Mouse (Mus musculus): ENCODE measurements around the gene Ttc7b.

Gene Ttc7b

DNA sequence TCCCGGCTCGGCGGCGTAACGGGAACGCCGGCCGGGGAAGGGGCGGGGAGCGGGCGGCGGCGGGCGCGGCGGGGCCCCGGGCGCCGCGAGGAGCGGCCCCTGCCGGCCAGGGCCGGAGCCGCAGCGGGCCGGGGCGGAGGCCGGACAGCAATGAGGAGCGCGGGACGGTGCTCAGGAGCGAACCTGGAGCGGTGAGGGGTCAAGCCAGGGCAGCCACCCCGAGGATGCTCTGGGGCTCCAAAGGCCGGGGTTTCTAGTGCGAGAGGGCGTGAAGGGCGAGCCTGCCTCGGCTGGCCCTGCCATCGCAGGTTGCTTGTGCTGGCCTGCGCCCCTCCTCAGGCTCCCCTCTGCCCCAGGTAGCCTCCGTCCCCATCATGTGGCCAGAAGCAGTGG lies at the start of gene Ttc7b:
TSS of gene Ttc7b (minus strand) at position 33 of the 393 bp plus-strand sequence.
- DNase-seq = peak; percentile 65

DNA sequence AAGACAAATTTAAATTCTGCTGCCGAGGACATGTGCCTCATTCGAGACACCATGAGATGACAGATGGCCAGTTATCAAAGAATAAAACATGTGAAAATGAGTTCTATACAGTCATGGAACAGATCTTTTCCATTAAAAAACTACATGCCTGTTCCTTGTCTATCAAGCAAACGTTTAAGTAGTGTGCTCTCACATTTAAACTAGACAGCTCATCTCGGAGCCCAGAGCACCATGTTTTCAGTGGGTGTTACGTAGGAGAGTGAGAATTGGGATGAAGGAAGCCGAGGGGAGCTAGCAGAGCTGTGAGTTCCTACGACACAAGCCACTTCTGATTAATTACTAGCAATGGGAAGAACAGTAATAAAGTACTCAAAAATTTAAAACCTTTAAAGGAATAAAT lies 48.2 kb upstream of the Ttc7b start:
- peak; percentile 86 for DNase-seq

DNA sequence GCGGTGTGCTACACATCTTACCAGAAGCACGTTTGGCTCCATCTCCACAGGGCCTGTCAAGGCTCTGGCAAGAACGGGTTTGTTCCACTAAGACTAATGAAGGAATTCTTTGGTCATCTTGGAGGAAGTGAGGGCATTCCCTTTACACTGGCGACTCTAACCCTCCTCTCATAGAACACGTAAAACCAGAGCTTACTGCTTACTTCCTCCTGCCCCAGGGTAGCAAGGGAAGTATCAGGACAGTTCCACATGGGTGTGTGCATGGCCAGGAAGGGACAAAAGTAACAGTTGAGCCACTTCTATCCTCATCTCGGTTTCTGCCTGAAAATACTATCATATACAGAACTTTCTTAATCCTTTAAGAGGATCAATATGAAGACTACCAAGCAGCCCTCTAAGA lies 47.5 kb upstream of the Ttc7b start:
- DNase-seq = no peak

DNA sequence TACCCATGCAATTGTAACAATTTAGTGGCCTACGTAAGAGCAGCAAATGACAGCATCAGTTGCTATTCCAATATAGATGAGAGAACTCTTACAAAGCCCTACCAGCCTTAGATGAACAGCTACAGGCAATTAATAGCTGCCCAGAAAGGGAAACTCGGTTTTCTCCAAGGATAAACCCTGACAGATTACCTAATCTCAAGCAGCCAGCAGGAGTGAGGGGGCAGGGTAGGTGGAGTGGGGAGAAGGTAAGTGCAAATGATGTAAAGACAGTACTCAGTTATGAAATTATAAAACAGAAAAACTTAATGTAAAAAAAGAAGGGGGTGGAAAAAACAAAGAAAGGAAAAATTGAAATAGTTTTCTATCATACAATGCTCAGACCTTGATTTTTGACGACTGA lies 47.0 kb upstream of the Ttc7b start:
- peak; percentile 46 for DNase-seq

DNA sequence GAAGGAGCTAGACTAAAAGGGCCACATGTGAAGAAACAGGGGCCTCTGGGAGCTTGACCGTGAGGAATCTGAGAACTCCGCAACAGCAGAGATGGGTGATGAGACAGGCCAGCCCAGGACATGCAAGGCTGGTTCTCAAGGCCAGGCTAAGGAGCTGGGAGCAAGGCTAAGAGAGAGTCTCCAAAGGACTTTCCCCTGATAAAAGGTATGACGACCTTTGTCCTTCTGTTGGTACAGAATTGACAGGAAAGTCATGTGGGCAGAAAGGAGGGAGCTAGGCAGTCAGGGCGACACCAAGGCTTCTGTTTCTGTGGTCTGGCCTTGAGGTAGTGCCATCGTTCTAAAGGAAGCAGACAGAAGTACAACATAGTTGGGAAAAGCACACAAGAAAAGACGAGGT lies 33.0 kb upstream of the Ttc7b start:
- no peak for DNase-seq

DNA sequence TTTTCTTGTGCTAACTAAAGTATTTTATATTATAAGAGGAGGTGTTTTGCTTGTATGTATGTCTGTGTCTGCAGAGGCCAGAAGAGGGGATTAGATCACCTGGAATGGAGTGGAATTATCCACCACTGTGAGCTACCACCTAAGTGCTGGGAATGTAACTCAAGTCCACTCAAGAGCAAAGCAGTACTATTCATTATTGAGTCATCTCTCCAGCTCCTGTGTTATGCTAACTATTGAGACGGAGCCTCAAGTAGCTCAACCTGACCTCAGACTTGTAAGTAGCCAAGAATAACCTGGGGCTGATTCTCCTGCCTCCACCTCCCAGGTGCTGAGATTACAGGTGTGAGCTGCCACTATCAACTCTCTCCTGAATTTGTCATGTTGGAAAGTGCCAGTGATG lies 31.3 kb upstream of the Ttc7b start:
- DNase-seq = no peak

DNA sequence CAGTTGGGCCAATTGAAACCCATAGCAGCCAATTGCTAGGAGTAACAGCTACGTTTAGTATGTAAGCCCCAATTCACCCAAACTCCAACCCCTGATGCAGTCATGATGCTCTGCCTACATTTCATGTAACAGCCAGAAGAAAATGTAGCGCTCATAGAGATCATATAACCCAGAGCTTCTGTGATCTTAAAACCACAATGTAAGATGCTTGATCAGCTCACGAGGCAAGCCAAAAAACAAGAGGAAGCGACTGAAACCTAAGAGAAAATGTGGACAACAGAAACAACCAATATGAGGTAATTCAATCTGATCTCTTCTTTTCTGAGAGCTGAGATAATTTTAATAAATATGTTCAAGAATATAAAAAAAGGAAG lies 23.6 kb upstream of the Ttc7b start:
- no peak for DNase-seq

DNA sequence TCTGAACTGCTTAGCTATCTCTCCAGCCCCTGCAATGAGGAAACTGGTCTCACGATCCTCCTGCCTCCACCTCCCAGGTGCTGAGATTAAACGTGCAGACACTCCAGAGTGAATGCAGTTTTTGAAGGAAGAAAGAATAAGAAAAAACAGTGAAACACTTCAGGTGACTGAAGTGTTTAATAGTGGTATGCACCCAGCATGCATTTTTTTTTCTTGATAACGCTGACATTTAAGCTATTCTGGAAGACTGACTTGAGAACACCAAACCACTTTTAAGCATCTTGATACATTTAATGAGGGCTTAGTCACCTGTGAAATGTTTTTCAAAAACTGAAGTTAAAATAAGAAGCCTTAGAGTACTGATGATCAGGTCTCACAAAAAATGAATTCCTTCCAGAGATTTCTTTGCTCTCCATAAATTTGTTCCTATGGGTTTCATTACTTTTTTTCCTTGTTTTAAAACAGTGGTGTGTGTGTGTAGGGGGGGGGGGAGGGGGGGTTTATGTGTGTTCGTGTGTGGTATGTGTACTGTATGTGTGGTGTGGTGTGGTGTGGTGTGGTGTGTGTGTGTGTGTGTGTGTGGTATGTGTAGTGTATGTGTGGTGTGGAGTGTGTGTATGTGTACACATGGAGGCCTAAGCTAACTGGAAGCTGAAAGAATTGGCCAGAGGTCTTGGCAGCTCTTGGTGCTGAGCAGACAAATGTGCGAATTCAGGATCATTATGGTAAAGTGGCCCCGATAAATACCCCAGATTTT lies 23.0 kb upstream of the Ttc7b start:
- no peak for DNase-seq

DNA sequence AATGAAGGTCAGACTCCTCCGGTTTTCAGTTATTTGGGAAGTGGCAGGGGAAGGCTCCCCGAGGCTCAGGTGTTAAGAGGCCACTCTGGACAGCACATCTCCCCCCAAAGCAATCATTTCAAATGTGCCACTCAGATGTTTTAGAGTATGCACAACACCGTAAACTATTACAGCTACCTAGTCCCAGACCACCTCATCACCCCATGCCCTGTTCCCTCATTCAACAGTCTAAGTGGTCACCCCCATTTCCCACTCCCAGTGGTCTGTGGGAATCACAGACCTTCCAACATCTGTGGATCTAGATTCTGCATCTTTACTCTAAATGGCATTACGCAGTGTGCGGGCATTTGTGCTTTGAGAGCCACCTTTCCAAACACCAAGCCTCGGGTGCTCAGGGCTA lies 21.9 kb upstream of the Ttc7b start:
- DNase-seq = no peak

DNA sequence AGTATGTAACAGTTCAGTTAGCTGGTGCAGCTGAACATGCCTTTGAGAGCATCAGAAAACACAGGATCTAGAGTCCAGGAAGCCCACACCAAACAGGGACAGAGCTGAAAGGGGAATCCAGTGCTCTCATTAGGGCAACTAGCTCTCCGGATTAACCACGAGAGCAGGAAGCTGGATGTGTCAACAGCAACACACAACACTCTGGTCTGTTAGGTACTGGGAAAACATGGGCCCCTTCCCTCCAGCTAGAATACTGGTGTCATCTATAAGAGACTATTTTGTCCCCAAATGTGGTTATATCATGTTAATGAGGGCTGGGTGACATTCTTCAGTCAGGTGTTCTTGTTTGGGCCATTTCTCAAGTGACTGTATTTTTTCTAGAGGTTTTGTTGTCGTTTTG lies 21.4 kb upstream of the Ttc7b start:
- DNase-seq = no peak

DNA sequence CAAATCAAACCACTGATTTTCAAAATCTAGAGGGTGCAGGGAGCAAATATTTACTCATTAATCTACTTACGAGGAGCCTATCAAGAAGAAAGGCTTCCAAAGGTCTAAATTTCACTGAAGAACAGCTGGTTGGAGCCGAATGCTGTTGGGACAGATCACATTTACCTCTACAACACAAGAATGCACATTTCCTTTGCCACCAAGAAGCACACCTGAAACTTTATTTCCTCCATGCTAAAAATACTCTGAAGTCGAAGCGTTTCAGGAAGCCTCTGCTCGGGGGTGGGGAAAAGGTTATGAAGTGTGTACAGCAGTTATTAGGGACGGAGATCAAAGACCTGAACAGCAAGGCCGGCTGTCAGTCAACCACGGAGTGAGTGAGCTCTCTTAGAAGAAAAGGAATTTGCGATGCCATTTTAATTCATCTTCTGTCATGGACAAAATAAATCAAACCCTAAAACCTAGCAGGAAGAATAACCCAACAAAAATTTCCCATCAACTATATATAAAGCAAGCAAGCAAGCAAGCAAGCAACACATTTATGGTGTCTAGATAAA lies 18.6 kb upstream of the Ttc7b start:
- DNase-seq = no peak

DNA sequence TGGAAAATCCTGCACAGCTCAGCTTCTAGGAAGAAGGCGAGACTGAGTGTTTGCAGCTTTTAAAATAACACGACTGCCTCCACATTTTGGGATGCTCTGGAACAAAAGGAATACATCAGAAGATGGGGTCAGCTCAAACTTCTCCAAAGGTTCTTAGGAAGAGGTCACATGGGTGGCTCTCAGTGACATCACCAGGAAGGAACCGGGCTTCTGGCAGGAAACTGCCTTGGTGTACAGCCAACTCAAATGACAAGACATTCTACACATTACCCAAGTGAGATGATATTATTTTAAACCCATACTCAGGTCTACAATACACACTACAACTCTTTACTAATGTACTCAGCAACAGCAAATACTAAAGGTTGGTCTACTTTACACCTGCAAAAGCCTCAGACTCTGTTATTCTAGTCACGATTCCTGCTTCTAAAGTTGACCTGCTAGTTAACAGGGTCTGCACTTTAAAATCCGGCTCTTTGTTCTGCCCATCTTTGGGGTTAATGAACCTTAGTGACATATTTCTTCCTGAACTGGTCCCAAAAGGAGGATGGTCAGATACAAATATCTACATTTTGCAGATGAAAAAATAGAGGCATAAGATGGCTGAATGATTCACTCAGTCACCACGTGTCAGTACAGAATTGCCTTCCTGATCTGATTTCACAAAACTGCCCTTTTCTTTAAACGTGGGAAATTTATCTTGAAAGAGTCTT lies 18.0 kb upstream of the Ttc7b start:
- no peak for DNase-seq

DNA sequence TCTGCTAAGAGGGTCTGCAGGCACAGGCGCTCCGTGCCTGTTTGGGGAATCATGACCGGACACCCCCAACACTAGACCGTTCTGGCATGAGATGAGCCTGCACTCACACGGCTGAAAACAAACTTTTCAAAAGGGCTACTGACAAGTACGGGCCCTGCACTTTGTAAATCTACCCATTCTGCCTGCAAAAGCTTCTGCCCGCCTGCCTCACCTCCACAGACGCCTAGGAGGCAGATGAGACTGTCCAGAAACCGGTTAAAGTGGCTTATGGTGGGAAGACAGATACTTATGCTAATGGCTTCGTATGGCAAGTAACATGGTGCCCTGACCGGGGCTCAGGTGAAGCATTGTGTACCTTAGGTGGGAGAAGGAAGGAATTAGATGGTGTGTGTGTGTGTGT lies 16.5 kb upstream of the Ttc7b start:
- no peak for DNase-seq

DNA sequence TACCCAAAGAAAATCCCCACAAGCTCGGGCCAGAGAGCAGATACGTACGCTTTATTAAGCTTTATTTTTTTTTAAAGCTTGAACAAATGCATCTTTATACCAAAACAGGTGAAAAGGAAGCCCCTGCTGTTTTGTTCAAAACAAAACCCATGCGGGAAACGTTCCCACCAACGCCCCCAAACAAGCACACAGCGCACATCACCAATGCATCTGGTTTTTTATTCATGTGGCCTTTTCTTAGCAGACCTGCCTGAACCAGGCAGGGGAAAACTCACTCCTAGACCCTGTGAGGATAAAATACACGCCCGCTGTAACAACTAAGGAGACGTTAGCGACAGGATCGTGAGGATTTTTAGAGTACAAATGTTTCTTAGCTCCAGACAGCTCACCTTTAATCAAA lies 14.4 kb upstream of the Ttc7b start:
- DNase-seq = no peak

DNA sequence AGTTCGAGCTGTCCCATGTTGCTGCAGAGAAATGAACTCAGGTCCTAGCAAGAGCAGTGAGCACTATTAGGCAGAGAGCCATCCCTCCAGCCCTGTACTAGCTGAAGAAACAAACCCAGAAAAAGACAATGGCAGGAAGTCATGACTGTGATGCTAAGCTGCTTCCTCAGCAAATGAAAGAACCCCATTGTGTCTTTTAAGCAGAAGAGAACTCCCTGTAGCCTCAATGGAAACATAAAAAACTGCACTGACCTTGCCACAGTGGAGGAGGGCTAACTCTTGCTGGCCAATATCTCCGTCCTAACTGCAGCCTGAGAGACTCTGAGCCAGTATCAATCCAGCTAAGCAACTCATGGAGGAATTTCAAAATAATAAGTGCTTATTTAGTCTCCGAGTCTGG lies 13.4 kb upstream of the Ttc7b start:
- no peak for DNase-seq

DNA sequence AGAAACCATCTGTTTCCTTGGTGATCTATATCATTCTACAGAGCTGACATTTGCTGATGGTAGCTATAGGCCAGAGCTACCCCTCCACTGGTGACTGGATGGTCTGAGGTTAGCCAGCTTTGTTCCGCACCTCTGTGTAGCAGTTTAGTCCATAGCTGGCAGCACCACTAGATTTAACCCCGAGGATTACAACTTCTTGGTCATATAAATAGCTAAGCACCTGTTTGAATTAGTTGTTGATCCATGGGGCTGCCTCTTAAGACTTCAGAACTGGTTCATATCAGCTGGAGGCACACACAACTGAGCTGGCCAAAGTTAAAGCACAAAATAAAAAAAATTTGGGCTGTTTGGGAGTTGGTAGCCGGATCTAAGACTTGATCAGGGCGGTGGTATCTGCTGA lies 12.6 kb upstream of the Ttc7b start:
- no peak for DNase-seq

DNA sequence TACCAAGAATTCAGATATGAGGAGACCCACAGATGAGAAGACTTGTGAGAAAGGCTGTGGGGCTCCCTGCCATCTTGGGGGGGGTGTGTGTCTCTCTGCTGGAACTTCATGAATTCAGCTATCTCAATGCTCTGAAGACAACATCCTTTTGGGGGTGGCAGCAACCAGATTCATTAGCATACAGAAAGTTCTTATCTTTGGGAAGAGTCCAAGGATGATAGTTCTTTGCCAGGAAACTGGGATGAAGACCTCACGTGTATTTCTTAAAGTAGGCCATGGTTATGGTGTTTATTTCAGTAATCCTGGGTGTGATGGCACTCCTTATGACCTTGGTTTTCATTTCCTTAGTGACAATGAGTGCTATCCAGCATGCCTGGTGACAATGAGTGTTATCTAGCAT lies 11.1 kb upstream of the Ttc7b start:
- DNase-seq = no peak

DNA sequence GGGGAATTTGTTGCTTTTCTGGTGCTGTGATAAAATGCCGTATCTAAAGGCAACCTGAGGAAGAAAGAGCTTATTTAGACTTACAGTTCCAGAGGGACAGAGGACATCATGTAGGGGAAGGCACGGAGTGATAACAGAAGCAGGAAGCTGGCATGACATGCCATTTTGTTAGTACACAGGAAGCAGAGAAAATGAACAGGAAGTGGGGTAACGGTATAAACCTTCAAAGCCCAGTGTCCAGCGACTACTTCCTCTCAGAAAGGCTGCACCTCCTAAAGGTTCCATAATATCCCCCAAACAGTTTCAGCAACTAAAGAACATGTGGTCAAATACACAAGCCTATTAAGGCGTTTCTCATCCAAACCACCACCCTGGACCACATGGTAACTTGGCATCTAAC lies 10.2 kb upstream of the Ttc7b start:
- no peak for DNase-seq

DNA sequence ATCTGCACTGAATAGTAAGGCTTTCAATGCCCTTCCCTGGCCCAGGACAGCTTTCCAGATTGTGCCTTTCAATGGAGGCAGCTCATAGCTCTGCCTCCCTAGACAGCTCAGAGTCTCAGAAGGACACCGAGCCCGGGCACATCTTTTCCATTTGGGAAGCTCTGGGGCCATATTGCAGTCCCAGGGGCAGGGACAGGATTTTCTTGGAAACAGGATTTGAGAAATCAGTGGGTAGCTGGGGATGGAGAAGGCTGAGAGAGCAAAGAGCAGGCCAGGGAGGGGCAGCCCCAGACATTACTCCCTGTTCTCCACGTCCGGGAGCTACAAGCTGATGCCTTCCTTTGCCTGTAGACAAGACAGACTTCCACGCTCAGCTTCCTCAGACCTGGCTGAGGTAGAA lies 9.0 kb upstream of the Ttc7b start:
- DNase-seq = no peak

DNA sequence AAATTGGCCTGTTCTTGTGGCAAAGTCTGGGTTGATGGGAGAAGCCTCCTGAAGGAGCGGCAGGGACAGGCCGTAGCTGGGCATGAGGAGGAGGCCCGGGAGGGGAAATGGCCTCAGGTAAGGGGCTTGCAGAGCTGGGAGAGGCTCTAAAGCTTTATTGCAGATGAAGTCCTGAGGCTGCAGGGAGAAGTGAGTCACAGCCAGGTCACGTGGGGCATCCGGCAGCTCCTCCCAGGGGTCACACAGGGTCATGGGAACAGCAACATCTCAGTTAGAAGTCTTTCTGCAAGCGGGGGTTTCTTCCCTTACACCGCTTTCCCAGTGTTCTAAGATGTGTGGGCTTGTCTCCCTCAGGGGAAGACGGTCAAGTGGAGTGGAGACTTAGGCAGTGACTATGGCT lies 8.5 kb upstream of the Ttc7b start:
- no peak for DNase-seq

DNA sequence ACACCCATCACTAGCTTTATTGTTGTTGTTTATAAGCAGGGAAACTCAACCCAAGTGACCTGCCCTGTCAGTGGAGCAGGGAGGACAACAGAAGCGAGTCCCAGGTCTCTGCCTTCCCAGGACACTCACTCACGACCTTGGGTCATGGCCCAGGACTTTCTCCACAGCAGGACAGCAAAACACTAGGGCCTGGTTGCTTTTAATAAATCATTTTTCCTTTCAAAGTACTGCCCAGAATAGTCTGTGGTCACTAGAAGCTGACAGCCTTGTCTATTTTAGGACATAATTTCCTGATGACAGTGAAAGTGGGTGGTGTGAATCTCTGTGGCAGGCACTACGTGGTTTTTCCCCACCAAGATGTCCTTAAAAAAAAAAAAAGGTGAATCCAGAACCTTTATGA lies 7.6 kb upstream of the Ttc7b start:
- DNase-seq = no peak

DNA sequence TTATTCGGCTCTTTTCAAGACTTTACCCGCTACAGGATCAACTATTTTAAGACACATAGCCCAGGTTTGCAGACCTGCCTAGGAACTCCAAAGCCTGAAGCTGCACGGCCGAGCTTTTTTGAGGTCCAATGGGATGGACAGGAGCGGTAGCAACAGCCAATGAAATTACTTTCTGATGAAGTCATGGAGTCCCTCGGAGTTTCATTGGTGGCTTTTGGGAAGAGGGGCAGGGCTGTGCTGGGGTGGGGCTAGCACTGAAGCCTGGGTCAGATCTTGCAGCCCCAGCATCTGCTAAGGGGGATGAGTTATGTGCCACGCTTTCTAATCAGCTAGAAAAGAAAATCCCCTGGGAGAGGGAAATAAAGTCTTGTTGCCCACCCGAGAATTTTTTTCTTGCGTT lies 7.1 kb upstream of the Ttc7b start:
- peak; percentile 91 for DNase-seq

DNA sequence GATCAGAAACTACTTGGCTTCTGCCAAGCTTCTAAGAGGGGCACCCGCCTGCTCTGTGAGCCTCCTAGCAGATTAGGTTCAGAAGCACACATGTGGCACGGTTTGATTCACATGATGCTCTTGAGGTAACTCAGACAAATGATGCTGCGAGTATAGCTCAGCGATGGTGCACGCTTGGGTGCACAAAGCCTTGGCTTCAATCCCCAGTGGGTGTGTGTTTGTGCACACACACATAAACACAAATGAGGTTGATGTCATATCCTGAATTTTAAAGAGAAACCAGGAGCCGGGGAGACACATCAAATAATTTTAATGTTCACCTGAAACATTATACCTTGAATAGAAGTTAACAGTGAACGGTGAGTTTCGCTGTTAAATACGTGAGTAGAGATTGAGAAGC lies 6.6 kb upstream of the Ttc7b start:
- no peak for DNase-seq

DNA sequence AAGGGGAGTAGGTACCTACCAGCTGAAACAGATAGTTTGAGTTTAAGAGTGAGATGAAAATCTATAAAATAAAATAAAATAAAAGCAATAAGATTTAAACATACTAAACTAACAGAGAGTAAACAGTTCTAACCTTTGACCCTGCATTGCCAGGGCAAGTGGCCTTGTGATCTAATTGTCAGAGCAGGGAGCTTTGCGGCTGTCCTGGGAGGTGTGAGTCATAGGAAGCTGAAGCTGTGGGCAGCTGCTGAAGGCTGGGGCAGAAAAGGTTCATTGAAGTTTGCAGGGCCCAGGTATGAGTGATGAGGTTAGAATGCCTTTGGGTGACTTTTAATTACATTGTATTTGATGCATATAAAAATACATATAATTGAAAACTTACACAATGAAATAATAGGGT lies 5.3 kb upstream of the Ttc7b start:
- no peak for DNase-seq
